Mouse (Mus musculus): Measurements from ENCODE around the gene Fbxo42. TPM values are rescaled to one million over a fixed set of nuclear protein-coding genes. Genes with fewer than 3 reads are reported as not detected.

Gene Fbxo42
- total RNA-seq (2021): 21.7 and 23.5 TPM in 2 replicates
- long read RNA-seq, experiment 1, full-length matches to known transcripts: 16 of 23 reads
- long read RNA-seq, experiment 1, partial matches to known transcripts: 0 of 23 reads
- long read RNA-seq, experiment 1, other reads (novel, unspliced or antisense): 7 of 23 reads
- long read RNA-seq, experiment 2, full-length matches to known transcripts: 13 of 19 reads
- long read RNA-seq, experiment 2, partial matches to known transcripts: 0 of 19 reads
- long read RNA-seq, experiment 2, other reads (novel, unspliced or antisense): 6 of 19 reads

GRCm38 (mm10) chr4:141147112-141148008 is at the start of gene Fbxo42:
Fbxo42 (plus strand) TSS chr4:141147913.
- peak; percentile 96 for DNase-seq

GRCm38 (mm10) chr4:141098935-141099334 is 48.8 kb upstream of the Fbxo42 start:
- DNase-seq: no peak

GRCm38 (mm10) chr4:141099956-141100355 is 47.8 kb upstream of the Fbxo42 start:
- DNase-seq: no peak

- no peak for DNase-seq
Measured at GRCm38 (mm10) chr4:141101291-141101690, 46.4 kb upstream of the Fbxo42 start.

- DNase-seq: peak; percentile 69
Measured at GRCm38 (mm10) chr4:141101855-141102254, 45.9 kb upstream of the Fbxo42 start.

GRCm38 (mm10) chr4:141106526-141107183 is 41.1 kb upstream of the Fbxo42 start:
- DNase-seq: no peak

GRCm38 (mm10) chr4:141108196-141108732 is 39.4 kb upstream of the Fbxo42 start:
- no peak for DNase-seq

GRCm38 (mm10) chr4:141113831-141114230 is 33.9 kb upstream of the Fbxo42 start:
- no peak for DNase-seq

GRCm38 (mm10) chr4:141114521-141114981 is 33.2 kb upstream of the Fbxo42 start:
- peak; percentile 62 for DNase-seq

GRCm38 (mm10) chr4:141115398-141115797 is 32.3 kb upstream of the Fbxo42 start:
- peak; percentile 57 for DNase-seq

- no peak for DNase-seq
Measured at GRCm38 (mm10) chr4:141118691-141119090, 29.0 kb upstream of the Fbxo42 start.

- DNase-seq: peak; percentile 69
Measured at GRCm38 (mm10) chr4:141120700-141121099, 27.0 kb upstream of the Fbxo42 start.

GRCm38 (mm10) chr4:141122663-141123062 is 25.1 kb upstream of the Fbxo42 start:
- no peak for DNase-seq

GRCm38 (mm10) chr4:141123065-141123464 is 24.6 kb upstream of the Fbxo42 start:
- no peak for DNase-seq

GRCm38 (mm10) chr4:141129190-141129710 is 18.5 kb upstream of the Fbxo42 start:
- DNase-seq: no peak

- DNase-seq: peak; percentile 79
Measured at GRCm38 (mm10) chr4:141130704-141131342, 16.9 kb upstream of the Fbxo42 start.

- peak; percentile 60 for DNase-seq
Measured at GRCm38 (mm10) chr4:141131531-141132061, 16.1 kb upstream of the Fbxo42 start.

GRCm38 (mm10) chr4:141132191-141132590 is 15.5 kb upstream of the Fbxo42 start:
- DNase-seq: no peak

GRCm38 (mm10) chr4:141133227-141133626 is 14.5 kb upstream of the Fbxo42 start:
- DNase-seq: no peak

- DNase-seq: no peak
Measured at GRCm38 (mm10) chr4:141134031-141134441, 13.7 kb upstream of the Fbxo42 start.

Data from adrenal gland, postnatal 14 days (tissue).